Mouse (Mus musculus) liver, adult 2 months (tissue): ENCODE results near the gene Cdk14. TPM values are rescaled to one million over a fixed set of nuclear protein-coding genes. Genes with fewer than 3 reads are reported as not detected.

Source experiments
- DNase-seq: peaks from one replicate; pipeline ENCODE4 v3.0.0-alpha.2; 2011; ENCODE audit warnings: low read depth, low spot score; ENCODE audit errors: extremely low read depth
- H3K27ac ChIP-seq: fragments of 200-500 bp; replicated peaks from 2 replicates; pipeline ENCODE4 v1.5.1; 2012; ENCODE audit warnings: low read depth, mild to moderate bottlenecking, control low read depth, inconsistent platforms, low read length; ENCODE audit not compliant: insufficient read depth
- H3K27me3 ChIP-seq: fragments of 200-500 bp; 2 replicates; pipeline ENCODE4 v1.6.1; 2012; ENCODE audit warnings: mild to moderate bottlenecking, moderate library complexity, low read length, inconsistent platforms; ENCODE audit not compliant: control insufficient read depth, insufficient read depth
- H3K36me3 ChIP-seq: fragments of 200-500 bp; 2 replicates; pipeline ENCODE4 v1.6.1; 2012; ENCODE audit warnings: low read length, inconsistent platforms; ENCODE audit not compliant: control insufficient read depth, insufficient read depth
- H3K4me1 ChIP-seq: fragments of 200-500 bp; 2 replicates; pipeline ENCODE4 v1.6.1; 2011; ENCODE audit warnings: low read length; ENCODE audit not compliant: control insufficient read depth, insufficient read depth
- H3K4me3 ChIP-seq: fragments of 200-500 bp; 2 replicates; pipeline ENCODE4 v1.5.1; 2011; ENCODE audit warnings: low read depth, mild to moderate bottlenecking, control low read depth, low read length, moderate library complexity; ENCODE audit not compliant: insufficient read depth
- H3K79me2 ChIP-seq: fragments of 200-500 bp; 2 replicates; pipeline ENCODE4 v1.6.1; 2012; ENCODE audit warnings: inconsistent platforms, mild to moderate bottlenecking, low read length, moderate library complexity; ENCODE audit not compliant: control insufficient read depth, insufficient read depth
- H3K9ac ChIP-seq: fragments of 200-500 bp; 2 replicates; pipeline ENCODE4 v1.6.1; 2012; ENCODE audit warnings: low read depth, mild to moderate bottlenecking, control low read depth, inconsistent platforms, low read length
- CTCF ChIP-seq: fragments of 200-500 bp; IDR thresholded peaks from 2 replicates; pipeline ENCODE4 v1.5.1; 2011; ENCODE audit warnings: low read depth, low read length, control low read depth
- POLR2A ChIP-seq: fragments of 200-500 bp; IDR thresholded peaks from 2 replicates; pipeline ENCODE4 v1.6.1; 2011; ENCODE audit warnings: low read length, control low read depth; ENCODE audit not compliant: insufficient read depth; ENCODE audit errors: extremely low read depth
- WGBS: fragments of 180-500 bp; shearing (Covaris S2); methylation state at CpG from one replicate; pipeline ENCODE4 v1.1.7; 2018; 5-methylcytosine and 5-hydroxymethylcytosine counted together
- polyA plus RNA-seq: library from polyadenylated mRNA; depleted of rRNA; stranded (reverse); fragments of >200 nt; gene quantifications from 2 replicates; pipeline ENCODE4 v1.2.3, GENCODE M21; 2012
- total RNA-seq: library from RNA; depleted of rRNA; stranded (reverse); fragments of >200 nt; gene quantifications from 2 replicates; pipeline ENCODE4 v1.2.3, GENCODE M21; 2014

Gene Cdk14
- total and polyA plus RNA-seq, 2 experiments = 0.31 to 2.7 TPM

DNA sequence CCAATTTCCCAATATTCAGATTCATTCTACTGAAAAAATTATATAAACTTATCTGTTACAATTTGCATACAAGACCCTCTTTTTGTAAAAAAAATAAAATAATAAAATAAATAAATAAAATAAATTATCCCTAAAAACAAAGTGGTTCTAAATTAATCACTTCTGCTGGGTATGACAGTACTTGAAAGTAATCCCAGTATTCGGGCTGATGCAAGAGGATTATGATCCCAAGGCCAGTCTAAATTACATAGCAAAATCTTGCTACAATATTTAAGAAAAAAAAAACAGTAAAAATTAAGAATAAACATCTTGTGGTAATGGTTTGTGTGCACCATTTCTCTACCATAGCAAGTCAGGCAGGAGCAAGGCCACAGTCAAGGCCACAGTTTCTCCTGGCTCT, 244.5 kb downstream of the Cdk14 start:
- Histone ChIP-seq H3K4me1 (no peaks in the 10 kb centered on the region), H3K36me3 (no peaks in the 10 kb centered on the region), H3K9ac (no peak overlapping the region), H3K27ac (no peak overlapping the region), H3K79me2 (no peaks in the 10 kb centered on the region), H3K27me3 (no peaks in the 10 kb centered on the region), H3K4me3 (no peak overlapping the region)
- no peak for DNase-seq
- no peak for TF ChIP-seq POLR2A
- no peak for TF ChIP-seq CTCF
- WGBS = 86% methylated on average over 1 of the region's 1 CpGs

DNA sequence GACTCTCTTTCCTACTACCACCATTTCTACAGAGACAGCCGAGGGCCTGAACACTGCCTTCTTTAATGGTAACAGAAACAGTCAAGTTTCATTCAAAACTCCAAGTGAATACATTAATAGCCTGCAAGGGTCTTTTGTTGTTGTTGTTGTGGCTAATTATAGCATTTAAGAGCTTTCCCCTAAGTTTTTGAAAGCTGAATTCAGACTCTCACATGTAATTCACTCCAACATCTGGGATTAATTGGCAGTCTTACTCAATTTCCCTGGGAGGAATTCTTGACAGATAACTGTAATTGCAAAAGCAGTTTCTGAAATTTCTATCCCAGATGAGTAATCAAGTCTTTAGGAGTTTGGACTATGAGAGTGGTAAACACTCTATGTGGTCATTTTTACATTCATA, 245.0 kb downstream of the Cdk14 start:
- H3K4me3 ChIP-seq = no peak overlapping the region
- DNase-seq = no peak
- no peaks in the 10 kb centered on the region for H3K36me3 ChIP-seq
- 90% methylated on average over 1 of the region's 1 CpGs for WGBS
- TF ChIP-seq POLR2A = no peak
- TF ChIP-seq CTCF = no peak
- H3K4me1 ChIP-seq = no peaks in the 10 kb centered on the region
- H3K79me2 ChIP-seq = no peaks in the 10 kb centered on the region
- no peaks in the 10 kb centered on the region for H3K27me3 ChIP-seq
- H3K9ac ChIP-seq = no peak overlapping the region
- H3K27ac ChIP-seq = no peak overlapping the region

DNA sequence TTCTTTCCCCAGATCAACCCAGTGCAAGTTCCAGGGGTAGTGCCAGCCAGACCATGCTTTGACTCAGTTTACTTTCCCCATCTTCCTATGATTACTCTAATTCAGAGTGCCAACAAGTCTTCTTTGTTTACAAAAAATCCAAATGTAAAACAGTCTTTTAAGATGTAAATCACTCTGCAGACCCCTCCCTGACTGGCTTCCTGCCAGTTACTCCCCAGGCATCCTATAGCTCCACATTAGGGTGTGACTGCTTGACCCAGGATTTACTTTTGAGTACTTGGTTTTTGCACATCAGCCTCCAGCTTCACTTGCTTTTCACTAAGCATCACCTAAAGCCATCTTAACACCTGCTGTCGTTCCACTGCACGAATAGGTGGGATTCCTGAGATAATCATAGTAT, 254.0 kb downstream of the Cdk14 start:
- WGBS = 56% methylated on average over 2 of the region's 2 CpGs
- Histone ChIP-seq H3K36me3 (no peaks in the 10 kb centered on the region), H3K4me1 (no peaks in the 10 kb centered on the region), H3K27me3 (no peaks in the 10 kb centered on the region), H3K9ac (no peak overlapping the region), H3K4me3 (no peak overlapping the region), H3K79me2 (no peaks in the 10 kb centered on the region), H3K27ac (no peak overlapping the region)
- TF ChIP-seq POLR2A = no peak
- TF ChIP-seq CTCF = no peak
- DNase-seq = no peak

DNA sequence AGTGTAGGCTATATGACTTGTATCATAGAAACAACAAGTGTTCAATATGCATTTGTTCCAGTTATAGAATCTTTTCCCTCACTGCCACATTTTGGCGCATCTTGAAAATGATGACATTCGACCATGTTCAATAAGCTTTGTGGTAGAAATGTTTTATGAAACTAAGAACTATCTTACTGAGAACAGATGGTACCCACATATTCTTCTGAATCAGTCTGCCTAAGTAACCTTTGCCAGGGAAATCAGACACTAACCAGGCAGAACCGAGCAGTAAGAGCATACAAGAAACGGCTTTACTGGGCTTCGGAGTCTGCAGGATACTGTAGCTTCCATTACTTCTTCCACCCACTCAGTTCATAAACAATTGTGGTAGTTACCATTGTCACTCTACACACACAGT, 255.8 kb downstream of the Cdk14 start:
- DNase-seq = no peak
- Histone ChIP-seq H3K4me3 (no peak overlapping the region), H3K36me3 (no peaks in the 10 kb centered on the region), H3K79me2 (no peaks in the 10 kb centered on the region), H3K27ac (no peak overlapping the region), H3K27me3 (no peaks in the 10 kb centered on the region), H3K9ac (no peak overlapping the region), H3K4me1 (no peaks in the 10 kb centered on the region)
- TF ChIP-seq POLR2A (no peak), CTCF (no peak)
- WGBS = 94% methylated on average over 5 of the region's 5 CpGs

DNA sequence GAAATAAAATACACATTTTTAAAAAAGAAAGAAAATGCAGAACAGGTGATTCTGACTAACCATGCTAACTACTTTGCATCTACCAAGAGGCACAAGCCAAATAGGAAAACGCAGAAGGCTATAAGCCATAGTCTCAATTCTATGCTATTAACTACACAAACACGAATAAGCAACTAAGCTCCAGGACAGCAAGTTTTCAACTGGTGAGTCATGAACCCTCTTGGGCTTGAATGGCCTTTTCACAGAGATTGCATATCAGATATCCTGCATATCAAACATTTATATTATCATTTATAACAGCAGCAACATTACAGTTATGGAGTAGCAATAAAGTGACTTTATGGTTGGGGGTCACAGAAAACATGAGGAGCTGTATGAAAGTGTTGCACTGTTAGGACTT, 256.3 kb downstream of the Cdk14 start:
- no peaks in the 10 kb centered on the region for H3K4me1 ChIP-seq
- no peaks in the 10 kb centered on the region for H3K79me2 ChIP-seq
- H3K27ac ChIP-seq = no peak overlapping the region
- no peak for TF ChIP-seq POLR2A
- TF ChIP-seq CTCF = no peak
- no peaks in the 10 kb centered on the region for H3K27me3 ChIP-seq
- WGBS = 91% methylated on average over 2 of the region's 2 CpGs
- no peak overlapping the region for H3K4me3 ChIP-seq
- no peak for DNase-seq
- no peaks in the 10 kb centered on the region for H3K36me3 ChIP-seq
- H3K9ac ChIP-seq = no peak overlapping the region

DNA sequence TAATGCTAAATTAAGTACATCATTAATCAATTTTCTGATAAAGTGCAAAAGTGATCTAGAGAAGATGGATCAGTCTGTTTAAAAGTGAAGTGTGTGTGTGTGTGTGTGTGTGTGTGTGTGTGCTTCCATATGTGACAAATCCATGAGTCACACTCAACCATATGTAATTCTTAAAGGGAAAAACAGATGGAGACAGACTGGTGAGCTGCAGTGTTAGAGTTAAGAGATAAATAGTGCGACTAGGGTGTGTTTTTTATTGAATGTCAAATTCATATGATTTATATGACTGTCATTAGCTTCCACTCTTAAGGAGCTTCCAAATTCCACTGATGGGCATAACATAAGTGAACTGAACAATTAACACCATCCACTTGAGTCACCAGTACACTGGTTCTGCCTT, 260.6 kb downstream of the Cdk14 start:
- Histone ChIP-seq H3K27me3 (no peaks in the 10 kb centered on the region), H3K79me2 (no peaks in the 10 kb centered on the region), H3K9ac (no peak overlapping the region), H3K4me3 (no peak overlapping the region), H3K27ac (no peak overlapping the region), H3K36me3 (no peaks in the 10 kb centered on the region), H3K4me1 (no peaks in the 10 kb centered on the region)
- DNase-seq = no peak
- WGBS = 95% methylated on average over 1 of the region's 1 CpGs
- no peak for TF ChIP-seq CTCF
- TF ChIP-seq POLR2A = no peak
